Mouse (Mus musculus): ENCODE results near the gene Dcaf11.

Gene Dcaf11

DNA sequence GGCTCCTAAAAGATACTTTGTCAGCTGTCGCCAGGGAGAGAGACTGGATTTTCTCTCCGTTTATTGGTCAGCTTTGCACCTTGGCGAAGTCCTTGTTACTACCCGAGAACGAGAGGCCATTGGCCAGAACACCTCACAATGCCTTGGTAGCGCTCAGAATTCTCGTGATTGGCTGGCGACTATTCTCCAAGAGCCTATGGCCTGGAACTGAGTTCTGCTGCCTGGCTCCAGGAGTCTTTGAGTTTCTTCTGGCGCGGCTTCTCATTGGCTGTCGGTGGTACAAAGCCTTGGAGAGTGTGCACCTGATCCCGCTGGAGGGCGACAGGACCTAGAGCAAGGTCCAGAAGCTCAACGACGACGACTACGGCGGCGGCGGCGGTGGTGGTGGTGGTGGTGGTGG, 58.0 kb downstream of the Dcaf11 start, which contains the start of gene Rec8:
TSS of gene Rec8 (plus strand) at position 216 of the 400 bp plus-strand sequence.
- no peak for DNase-seq (ENCODE audit: low spot score)

DNA sequence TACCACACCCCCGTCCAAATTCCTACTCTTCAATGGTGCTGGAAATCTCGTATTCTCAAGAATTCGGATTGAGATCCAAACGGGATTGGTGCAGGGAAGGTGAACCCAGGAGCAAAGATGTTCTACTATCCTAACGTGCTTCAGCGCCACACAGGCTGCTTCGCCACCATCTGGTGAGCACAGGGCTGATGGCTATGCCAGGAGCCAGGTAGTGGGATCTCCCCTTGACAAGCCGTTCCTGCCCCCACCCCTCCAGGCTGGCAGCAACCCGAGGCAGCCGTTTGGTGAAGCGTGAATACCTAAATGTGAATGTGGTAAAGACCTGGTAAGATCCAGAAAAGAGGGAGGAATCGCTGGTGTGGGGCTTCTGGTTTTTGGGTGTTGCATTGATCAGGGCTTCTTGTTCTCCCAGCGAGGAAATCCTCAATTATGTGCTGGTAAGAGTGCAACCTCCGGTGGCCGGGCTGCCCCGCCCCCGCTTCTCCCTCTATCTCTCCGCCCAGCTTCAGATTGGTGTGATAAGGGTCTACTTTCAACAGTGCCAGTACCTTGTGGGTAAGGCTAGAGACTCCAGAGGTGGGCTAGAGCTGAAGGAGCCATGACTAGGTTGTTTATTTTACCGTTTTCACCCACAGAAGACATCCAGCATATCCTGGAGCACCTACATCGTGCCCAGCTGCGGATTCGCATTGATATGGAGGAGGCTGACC, 58.8 kb downstream of the Dcaf11 start:
- no peak for DNase-seq (ENCODE audit: low spot score)
